Mouse (Mus musculus) stomach, postnatal 0 days (tissue): ENCODE data around the gene Txnrd2.

Experiments
- CTCF ChIP-seq: IDR thresholded peaks from 2 replicates; pipeline ENCODE4 v1.5.1; 2016; ENCODE audit warnings: antibody characterized with exemption, low read depth, mild to moderate bottlenecking, moderate library complexity
- EP300 ChIP-seq: optimal IDR thresholded peaks from 2 replicates; pipeline ENCODE3; 2016; ENCODE audit warnings: antibody characterized with exemption

- TF ChIP-seq CTCF: no peak
- no peak for TF ChIP-seq EP300
Measured at GRCm38 (mm10) chr16:18428011-18428515, 1.9 kb downstream of the Txnrd2 start.
